Mouse (Mus musculus) gastrocnemius, adult 8-10 months (tissue): ENCODE data around the gene Mroh3. TPM values are rescaled to one million over a fixed set of nuclear protein-coding genes. Genes with fewer than 3 reads are reported as not detected.

Source experiments
- DNase-seq, 2 experiments: peaks; one replicate each; pipeline ENCODE4 v3.0.0; 2022; ENCODE audit warnings: low spot score in 2 of 2
- total RNA-seq, 4 experiments: library from RNA; stranded (reverse); gene quantifications; 2 replicates each; pipeline ENCODE4 v1.2.4; 2022

The Mroh3 gene
- total RNA-seq, 4 experiments from 2014 or later, result not detected

GRCm38 (mm10) chr1:136156951-136157350, 55.7 kb downstream of the Mroh3 start:
- no peak for DNase-seq

- no peak for DNase-seq
These were observed 56.3 kb downstream of the Mroh3 start for GRCm38 (mm10) chr1:136156304-136156703.

- no peak for DNase-seq
These were observed 61.3 kb downstream of the Mroh3 start for GRCm38 (mm10) chr1:136151371-136151770.

- no peak for DNase-seq
These were observed 62.9 kb downstream of the Mroh3 start for GRCm38 (mm10) chr1:136149702-136150101.

- DNase-seq, result no peak
These were observed 69.1 kb downstream of the Mroh3 start for GRCm38 (mm10) chr1:136143514-136143913.

GRCm38 (mm10) chr1:136142336-136142735, 70.3 kb downstream of the Mroh3 start:
- no peak for DNase-seq

DNA sequence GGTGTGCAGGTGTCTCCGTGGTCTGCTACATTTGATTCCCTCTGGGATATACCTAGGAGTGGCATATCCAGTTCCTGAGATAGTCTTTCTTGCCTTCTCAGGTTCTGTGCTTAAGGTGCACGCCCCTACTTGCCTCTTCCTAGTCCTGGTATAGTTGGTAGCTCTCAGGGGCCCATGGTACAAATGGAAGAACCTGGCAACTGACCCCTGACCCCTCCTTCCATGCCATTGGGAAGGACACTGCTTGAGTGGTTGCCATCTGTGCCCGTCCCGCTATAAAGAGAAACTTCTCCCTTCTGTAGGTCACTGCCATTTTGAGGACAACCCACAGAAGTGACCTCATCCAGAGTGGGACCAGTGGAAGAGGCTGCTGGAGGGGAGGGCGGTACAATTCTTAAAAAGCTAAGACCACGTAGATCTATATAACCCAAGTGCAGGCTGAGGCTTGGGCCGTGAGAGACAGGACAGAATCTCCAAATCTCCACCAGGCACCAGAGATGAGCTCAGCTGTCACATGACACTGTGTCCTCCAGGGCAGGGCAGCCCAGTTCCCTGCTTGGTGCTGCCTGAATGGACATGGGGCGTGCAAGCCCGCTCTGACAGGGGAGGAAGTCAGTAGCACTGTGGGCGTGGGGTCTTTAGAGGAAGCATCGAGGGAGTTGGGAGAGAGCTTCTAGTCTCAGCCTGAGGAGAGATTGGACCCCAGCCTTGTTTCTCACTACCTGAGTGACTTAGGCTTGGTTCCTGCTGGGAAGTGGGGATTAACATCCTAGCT, 71.3 kb downstream of the Mroh3 start:
- DNase-seq, result no peak

GRCm38 (mm10) chr1:136139990-136140640, 72.5 kb downstream of the Mroh3 start:
- DNase-seq, result peak in 1 of 2 experiments; percentile 56

DNA sequence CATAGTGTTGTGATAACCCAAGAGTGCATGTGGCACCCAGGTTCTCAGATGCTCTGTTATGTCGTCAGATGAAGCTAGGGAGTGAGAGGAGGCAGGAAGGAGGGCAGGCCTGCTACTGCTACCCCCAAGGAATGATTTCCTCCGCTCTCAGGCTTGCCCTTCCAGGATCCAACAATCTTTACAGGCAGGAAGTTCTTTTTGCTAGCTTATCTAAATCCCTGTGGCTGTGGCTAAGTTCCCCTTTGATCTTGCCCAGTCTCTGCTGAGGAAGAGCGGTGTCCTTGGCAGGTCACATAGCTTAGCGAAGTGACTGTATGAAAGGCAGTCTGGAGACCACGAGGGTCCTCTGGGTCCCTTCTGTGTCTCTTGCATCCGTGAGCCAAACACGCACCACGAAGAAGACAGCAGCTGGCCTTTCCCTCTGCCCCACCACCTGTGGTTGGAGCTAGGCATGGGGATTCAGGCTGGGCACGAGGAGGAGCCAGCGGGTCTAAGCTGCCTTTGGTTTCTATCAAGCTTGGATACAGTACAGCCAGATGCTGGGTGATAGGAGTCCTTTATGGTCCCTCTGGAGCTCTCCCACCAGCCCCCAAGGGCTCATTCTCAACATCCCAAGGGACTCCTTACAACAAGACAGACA, 74.3 kb downstream of the Mroh3 start:
- DNase-seq, result no peak

- DNase-seq, result peak in 1 of 2 experiments; percentile 17
These were observed 75.1 kb downstream of the Mroh3 start for GRCm38 (mm10) chr1:136137575-136137974.

DNA sequence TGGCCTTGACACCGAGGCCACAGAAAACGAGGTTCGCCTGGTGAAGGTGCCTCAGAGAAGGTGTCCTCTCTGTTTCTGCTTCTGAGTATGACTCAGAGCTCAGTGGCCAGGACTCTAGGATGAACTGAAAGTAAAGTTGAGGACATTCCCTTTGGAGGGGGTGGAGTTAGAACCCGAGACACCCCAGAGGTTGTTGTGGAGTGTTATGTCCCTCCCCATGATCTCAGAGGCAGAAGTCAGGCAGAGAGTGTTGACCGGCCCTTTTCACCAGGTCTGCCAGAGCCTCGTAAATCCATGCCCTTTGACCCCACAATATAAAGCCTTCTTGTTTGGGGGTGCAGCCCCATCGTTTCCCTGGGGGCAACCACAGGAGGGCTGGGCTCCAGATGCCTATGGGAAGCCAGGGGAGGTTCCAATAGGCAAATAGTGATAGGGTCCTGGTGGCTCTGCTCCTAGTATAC, 75.5 kb downstream of the Mroh3 start:
- no peak for DNase-seq

GRCm38 (mm10) chr1:136136547-136136946, 76.1 kb downstream of the Mroh3 start:
- no peak for DNase-seq

- DNase-seq, result no peak
These were observed 76.7 kb downstream of the Mroh3 start for GRCm38 (mm10) chr1:136135777-136136444.

DNA sequence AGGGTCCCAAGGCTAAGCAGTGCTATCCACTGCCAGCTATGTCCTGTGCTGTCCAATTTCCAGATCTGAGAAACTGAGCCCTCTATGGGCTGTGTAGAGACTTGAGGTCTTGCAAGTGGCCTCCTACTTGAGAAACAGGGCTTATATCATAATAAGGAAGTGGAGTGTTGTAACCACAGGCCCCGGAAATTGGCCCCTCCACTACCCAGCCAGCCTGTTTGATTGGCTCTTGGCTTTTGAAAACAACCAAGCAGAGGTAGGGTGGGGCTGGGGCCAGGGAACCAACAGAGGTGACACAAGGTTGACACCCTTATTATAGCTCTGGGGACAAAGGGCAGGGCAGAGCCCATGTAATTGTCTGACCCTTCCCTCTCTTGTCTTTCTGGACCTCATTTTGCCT, 77.6 kb downstream of the Mroh3 start:
- no peak for DNase-seq

- DNase-seq, result no peak
These were observed 78.1 kb downstream of the Mroh3 start for GRCm38 (mm10) chr1:136134547-136134946.

DNA sequence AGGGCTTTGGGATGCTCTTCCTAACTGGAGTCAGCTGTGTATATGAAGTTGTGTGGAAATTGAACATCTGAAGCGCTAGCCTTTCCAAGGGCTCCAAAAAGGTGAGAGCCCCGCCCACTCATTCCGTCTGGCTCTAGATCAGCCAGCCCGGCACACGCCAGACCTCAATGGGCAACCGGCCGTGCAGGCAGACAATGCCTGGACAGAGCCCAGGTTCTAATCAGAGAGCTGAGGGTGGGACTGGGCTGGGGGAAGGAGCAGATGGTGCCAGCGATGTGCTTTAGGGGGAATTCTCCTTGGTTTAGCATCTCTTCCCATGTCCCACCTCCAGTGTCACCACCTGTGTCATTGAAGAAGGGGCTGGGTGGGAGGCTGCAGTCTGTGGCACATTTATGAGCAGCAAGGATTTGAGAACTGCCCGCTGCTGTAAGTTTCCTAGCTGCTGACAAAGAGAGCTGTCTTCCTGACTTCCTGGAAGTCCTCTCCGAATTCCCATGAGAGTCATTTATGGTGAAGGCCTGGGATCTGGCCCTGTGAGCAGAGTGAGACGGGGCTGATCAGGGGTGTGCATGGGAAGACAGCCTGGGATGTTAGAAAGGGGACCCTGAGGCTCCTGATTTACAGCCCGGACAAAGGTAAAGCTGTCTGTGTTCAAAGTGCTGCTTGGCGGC, 78.9 kb downstream of the Mroh3 start:
- DNase-seq, result no peak

- DNase-seq, result no peak
These were observed 80.0 kb downstream of the Mroh3 start for GRCm38 (mm10) chr1:136132386-136133201.
